Mouse (Mus musculus) kidney, embryonic 15.5 days (tissue): ENCODE data around the gene Mmrn2. TPM values are rescaled to one million over a fixed set of nuclear protein-coding genes. Genes with fewer than 3 reads are reported as not detected.
A peak's percentile ranks its signal among the peaks of the same experiment; 100 is the strongest.

Experiments
- ATAC-seq: fragments of 200-750 bp; cut with Nextera tagmentation; replicated peaks from 2 replicates; pipeline ENCODE4 v1.8.0; 2017; ENCODE audit warnings: moderate TSS enrichment; ENCODE audit not compliant: low FRiP score
- H3K27ac ChIP-seq: fragments of 300-500 bp; sonication (generic); 2 replicates; pipeline ENCODE4 v1.5.1; 2015; ENCODE audit warnings: mild to moderate bottlenecking, inconsistent platforms
- H3K27me3 ChIP-seq: fragments of 300-500 bp; sonication (generic); 2 replicates; pipeline ENCODE4 v1.6.1; 2015; ENCODE audit warnings: inconsistent platforms
- H3K36me3 ChIP-seq: fragments of 300-500 bp; sonication (generic); 2 replicates; pipeline ENCODE4 v1.6.1; 2015; ENCODE audit warnings: inconsistent platforms
- H3K4me1 ChIP-seq: fragments of 300-500 bp; sonication (generic); 2 replicates; pipeline ENCODE4 v1.6.1; 2015; ENCODE audit warnings: inconsistent platforms
- H3K4me2 ChIP-seq: fragments of 300-500 bp; sonication (generic); 2 replicates; pipeline ENCODE4 v1.6.1; 2015; ENCODE audit warnings: moderate library complexity, mild to moderate bottlenecking, inconsistent platforms
- H3K4me3 ChIP-seq: fragments of 300-500 bp; sonication (generic); replicated peaks from 2 replicates; pipeline ENCODE4 v1.5.1; 2015; ENCODE audit warnings: mild to moderate bottlenecking, inconsistent platforms
- H3K9ac ChIP-seq: fragments of 300-500 bp; sonication (generic); 2 replicates; pipeline ENCODE4 v1.6.1; 2015; ENCODE audit warnings: mild to moderate bottlenecking, inconsistent platforms
- H3K9me3 ChIP-seq: fragments of 300-500 bp; sonication (generic); replicated peaks from 2 replicates; pipeline ENCODE4 v1.6.1; 2016; ENCODE audit warnings: inconsistent platforms
- WGBS: fragments of 180-500 bp; shearing (Covaris S2); methylation state at CpG from one replicate; pipeline ENCODE4 v1.1.7; 2015; ENCODE audit warnings: mixed read lengths; 5-methylcytosine and 5-hydroxymethylcytosine counted together
- polyA plus RNA-seq: library from polyadenylated mRNA; unstranded; fragments of >200 nt; fragmentation: Nextera tagmentation; extraction: Ambion mirVana; gene quantifications from 2 replicates; pipeline ENCODE4 v1.2.1, GENCODE M21; 2015

The Mmrn2 gene
- polyA plus RNA-seq, 1 experiment from 2014 or later: 17.8 TPM

DNA sequence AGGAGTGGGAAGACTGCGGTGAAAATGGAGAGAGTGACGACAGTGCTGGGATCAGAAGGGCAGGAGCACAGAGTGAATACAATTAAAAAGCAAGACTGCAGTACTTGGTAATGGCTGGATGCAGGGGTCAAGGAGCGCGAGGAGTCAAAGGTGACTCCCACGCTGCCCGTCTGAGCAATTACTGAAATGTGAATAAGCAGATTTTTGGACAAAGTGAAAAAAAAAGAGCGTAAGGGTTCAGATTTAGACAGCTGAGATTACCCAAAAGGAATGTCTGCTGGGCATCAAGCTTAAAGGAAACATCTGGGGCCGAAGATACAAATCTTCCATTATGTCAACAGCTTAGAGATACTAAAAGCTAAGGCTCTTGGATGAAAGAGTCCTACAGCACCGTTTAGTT, 74.5 kb downstream of the Mmrn2 start:
- 26% methylated on average over 9 of the region's 9 CpGs for WGBS
- no peaks in the 10 kb centered on the region for H3K27me3 ChIP-seq
- peaks cover 16% of the 10 kb centered on the region for H3K36me3 ChIP-seq
- no peak overlapping the region for H3K4me2 ChIP-seq
- H3K9ac ChIP-seq: no peak overlapping the region
- no peak overlapping the region for H3K4me3 ChIP-seq
- no peaks in the 10 kb centered on the region for H3K9me3 ChIP-seq
- ATAC-seq: 0 out of 2 replicates have a peak, but pooled peaks have one; percentile 46
- peaks cover 23% of the 10 kb centered on the region for H3K4me1 ChIP-seq
- H3K27ac ChIP-seq: 0 out of 2 replicates have a peak overlapping the region, but pooled peaks have one; percentile 13

DNA sequence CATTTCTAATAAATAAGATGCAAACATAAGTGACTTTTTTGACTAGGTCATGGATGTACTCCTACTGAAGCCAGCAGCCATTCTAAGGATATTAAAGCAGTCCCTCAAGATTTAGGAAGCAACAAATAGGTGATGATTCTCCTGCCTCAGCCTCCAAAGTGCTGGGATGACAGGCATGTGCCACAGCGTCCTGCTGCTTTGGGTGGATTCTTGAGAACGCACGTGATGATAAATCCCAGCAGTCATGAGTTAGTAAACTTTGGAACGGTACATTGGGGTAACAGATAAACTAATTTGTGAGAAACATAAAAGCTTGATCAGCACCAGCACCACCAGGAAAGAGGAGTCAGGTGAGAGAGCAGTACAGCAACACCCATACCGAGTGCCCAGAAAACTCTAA, 75.2 kb downstream of the Mmrn2 start:
- no peak for ATAC-seq
- H3K27ac ChIP-seq: 0 out of 2 replicates have a peak overlapping the region, but pooled peaks have one; percentile 13
- no peaks in the 10 kb centered on the region for H3K27me3 ChIP-seq
- H3K9ac ChIP-seq: no peak overlapping the region
- peaks cover 16% of the 10 kb centered on the region for H3K36me3 ChIP-seq
- no peak overlapping the region for H3K4me2 ChIP-seq
- H3K9me3 ChIP-seq: no peaks in the 10 kb centered on the region
- WGBS: 86% methylated on average over 5 of the region's 5 CpGs
- H3K4me3 ChIP-seq: no peak overlapping the region
- peaks cover 23% of the 10 kb centered on the region for H3K4me1 ChIP-seq

DNA sequence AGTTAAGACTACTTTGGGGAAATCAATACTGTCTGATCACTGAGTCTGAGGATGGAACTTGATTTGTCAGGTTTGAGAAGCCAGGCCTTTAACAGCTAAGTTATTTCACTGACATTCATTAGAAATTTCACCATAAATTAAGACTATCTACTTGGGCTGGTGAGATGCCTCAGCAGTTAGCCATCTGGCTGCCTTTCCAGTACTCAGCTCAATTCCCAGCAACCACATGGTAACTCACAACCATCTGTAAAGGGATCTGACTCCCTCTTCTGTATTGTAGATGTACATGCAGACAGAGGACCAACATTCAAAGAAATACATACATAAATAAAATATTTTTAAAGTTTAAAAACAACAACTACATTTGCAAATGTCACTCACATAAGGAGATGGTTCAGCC, 76.6 kb downstream of the Mmrn2 start:
- H3K27ac ChIP-seq: no peak overlapping the region
- H3K27me3 ChIP-seq: no peaks in the 10 kb centered on the region
- H3K4me3 ChIP-seq: no peak overlapping the region
- H3K4me2 ChIP-seq: no peak overlapping the region
- H3K9me3 ChIP-seq: no peaks in the 10 kb centered on the region
- ATAC-seq: no peak
- H3K9ac ChIP-seq: no peak overlapping the region
- H3K36me3 ChIP-seq: peaks cover 7% of the 10 kb centered on the region
- peaks cover 23% of the 10 kb centered on the region for H3K4me1 ChIP-seq

DNA sequence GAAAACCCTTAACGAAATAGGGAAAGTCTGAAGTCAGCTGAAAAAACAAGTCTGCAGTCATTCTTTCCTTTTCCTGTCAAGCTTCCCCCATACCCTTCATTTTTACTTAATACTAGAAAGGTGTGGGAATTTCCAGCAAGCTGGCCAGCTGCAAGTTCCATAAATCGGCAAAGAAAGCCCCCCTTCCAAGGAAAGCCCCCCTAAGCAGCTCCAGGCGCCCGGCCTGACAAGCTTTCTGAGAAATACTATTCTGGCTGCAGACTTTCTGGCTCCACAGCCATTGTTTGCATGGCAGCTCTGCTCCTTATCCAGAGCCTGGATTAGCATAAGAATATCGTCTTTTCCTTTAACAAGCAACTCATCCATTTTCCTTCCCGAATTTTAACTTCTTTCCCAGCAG, 78.4 kb downstream of the Mmrn2 start:
- H3K4me1 ChIP-seq: peaks cover 23% of the 10 kb centered on the region
- peak overlapping the region; percentile 57 for H3K27ac ChIP-seq
- no peaks in the 10 kb centered on the region for H3K27me3 ChIP-seq
- no peak for ATAC-seq
- no peaks in the 10 kb centered on the region for H3K9me3 ChIP-seq
- H3K4me2 ChIP-seq: no peak overlapping the region
- no peak overlapping the region for H3K9ac ChIP-seq
- 32% methylated on average over 6 of the region's 6 CpGs for WGBS
- peaks cover 8% of the 10 kb centered on the region for H3K36me3 ChIP-seq
- H3K4me3 ChIP-seq: no peak overlapping the region

Other genes with a start within 250 kb of the Mmrn2 start
- gene Npy4r, start 223.0 kb upstream of the Mmrn2 start, polyA plus RNA-seq: 0.17 and 0.21 TPM in 2 replicates
- gene Gprin2, start 173.8 kb upstream of the Mmrn2 start, polyA plus RNA-seq: 0.51 and 0.83 TPM in 2 replicates
- 0.78 and 1.1 TPM in 2 replicates for gene Syt15, start 155.9 kb upstream of the Mmrn2 start, polyA plus RNA-seq
- gene Shld2, start 65.0 kb upstream of the Mmrn2 start, polyA plus RNA-seq: 10.5 and 11.0 TPM in 2 replicates
- 102 and 105 TPM in 2 replicates for gene Glud1, start 64.7 kb upstream of the Mmrn2 start, polyA plus RNA-seq
- gene Fam25c, start 20.0 kb upstream of the Mmrn2 start, polyA plus RNA-seq: 1.1 TPM in 1 of 2 replicates, not detected in the other
- 8.6 and 11.2 TPM in 2 replicates for gene Sncg, start 676 bp upstream of the Mmrn2 start, polyA plus RNA-seq
- gene Bmpr1a, start 127.9 kb downstream of the Mmrn2 start, polyA plus RNA-seq: 47.3 and 47.7 TPM in 2 replicates
- not detected in 2 replicates for gene 9230112D13Rik, start 147.3 kb downstream of the Mmrn2 start, polyA plus RNA-seq
- 3.7 and 7.1 TPM in 2 replicates for gene Ldb3, start 213.2 kb downstream of the Mmrn2 start, polyA plus RNA-seq
- gene Opn4, start 224.7 kb downstream of the Mmrn2 start, polyA plus RNA-seq: 0.45 and 0.55 TPM in 2 replicates